Mouse (Mus musculus): Measurements from ENCODE around the gene Bclaf1.

Bclaf1 gene

DNA sequence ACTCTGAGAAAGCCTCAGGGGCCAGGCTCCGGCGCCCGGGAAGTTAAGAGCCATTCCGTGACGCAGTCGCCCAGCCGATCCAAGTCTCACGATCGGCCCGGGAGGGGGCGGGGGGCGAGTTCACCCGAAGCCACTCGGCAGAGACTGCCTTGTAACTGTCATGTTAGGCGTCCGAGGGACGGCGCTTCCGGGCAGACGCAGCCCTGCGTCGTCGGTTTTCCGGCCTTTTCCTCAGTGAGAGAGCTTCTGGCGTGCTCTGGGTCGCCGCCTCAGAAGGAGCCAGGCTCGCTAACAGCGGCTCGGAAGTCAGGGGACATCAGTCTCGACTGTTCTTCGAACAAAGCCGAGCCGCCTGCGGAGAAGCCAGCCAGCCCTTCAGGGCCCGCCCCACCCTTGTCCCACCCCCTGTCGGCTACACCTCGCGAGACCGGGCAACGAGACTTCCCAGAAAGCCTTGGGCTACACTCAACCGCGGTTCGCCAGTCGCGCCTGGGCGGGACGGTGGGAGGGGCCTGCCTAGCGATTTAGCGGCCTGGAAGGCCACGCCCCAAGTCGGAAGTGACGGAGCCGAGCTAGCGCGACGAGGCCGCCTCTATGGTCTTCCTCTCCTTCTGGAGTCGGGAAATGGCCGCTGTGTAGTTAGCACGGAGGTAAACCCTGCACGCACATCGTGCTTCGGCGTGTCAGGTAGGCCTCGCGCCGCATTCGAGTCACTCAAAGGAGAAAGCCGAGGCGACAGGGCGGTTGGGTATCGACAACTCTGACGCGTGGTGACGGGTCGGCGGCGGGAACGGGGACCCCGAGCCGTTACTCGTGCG, at the start of gene Bclaf1:
Bclaf1 (plus strand) TSS at position 552 of the 818 bp plus-strand sequence.
- peak; percentile 99 for DNase-seq (ENCODE audit: low spot score)

DNA sequence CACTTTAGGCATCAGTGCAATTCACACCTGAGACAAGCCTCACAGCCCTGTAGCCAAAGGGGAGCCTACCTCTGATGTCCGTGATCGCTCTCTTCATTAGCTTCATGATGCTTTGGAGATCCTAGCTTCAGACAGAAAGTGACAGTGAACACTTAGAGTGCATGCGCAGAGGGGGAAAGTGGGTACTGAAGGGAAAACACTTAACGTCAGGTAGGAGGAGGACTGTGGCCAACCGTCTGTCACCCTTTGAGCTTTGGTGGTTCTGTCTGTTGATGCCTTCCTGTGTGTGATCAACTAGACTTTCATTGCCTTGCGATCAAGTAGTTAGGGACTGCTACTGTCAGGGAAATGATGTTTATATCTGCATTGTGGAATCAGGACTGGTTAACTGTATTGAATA, 49.4 kb upstream of the Bclaf1 start:
- DNase-seq (ENCODE audit: low spot score), result no peak

DNA sequence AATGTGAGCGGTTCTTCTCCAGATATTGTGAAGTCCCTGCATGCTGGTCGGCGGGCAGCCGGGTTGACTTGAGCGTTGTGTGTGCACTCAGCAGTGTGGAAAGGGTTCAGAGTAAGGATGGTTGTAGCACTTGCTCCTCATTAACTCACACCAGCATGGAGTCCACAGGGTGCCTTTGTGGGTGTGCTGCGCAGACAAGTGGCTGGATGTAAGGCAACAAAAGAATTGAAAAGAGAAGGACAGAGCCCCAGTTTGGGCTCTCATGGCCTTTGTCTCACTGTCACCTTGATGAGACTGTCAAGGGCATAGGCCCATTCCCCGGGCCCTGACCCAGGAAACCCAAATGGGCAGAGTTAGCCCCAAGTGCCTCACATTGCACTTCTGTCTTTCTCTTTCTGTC, 47.8 kb upstream of the Bclaf1 start:
- DNase-seq (ENCODE audit: low spot score), result no peak

DNA sequence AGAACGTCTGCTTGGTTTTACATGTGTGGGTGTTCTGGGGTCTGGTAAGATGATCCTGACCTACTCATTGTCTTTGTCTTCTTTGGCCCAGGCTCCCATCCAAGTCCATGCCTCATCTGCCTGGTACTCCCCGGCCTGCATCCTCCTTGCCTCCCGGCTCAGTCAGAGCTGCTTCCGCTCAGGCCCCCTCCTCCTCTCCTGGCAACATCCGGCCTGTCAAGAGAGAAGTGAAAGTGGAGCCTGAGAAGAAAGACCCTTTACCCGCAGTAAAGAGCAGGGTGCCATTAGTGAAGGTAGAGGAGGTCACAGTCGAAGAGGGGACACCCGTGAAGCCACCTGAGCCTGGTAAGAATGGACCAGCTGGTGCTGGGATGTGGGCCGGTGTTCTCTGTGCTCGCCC, 45.2 kb upstream of the Bclaf1 start:
- DNase-seq (ENCODE audit: low spot score), result no peak

DNA sequence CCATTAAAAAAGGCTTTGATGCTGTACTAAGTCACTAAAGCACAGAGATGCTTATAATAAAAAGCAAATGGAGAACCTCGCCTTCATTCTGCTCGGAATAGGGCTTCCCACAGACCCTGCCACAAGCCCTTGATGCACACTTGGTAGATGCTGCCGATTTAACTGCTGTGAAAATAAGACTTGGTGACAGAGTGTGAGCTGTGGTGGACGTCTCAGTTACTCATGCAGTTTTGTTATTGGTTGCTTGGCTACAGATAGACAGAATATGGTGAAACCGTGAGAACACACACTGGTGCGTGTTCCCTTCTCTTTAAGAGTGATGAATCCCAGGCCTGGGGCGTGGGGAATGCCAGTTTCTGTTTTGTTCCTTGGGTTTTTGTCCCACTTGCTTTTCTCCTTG, 43.3 kb upstream of the Bclaf1 start:
- no peak for DNase-seq (ENCODE audit: low spot score)

DNA sequence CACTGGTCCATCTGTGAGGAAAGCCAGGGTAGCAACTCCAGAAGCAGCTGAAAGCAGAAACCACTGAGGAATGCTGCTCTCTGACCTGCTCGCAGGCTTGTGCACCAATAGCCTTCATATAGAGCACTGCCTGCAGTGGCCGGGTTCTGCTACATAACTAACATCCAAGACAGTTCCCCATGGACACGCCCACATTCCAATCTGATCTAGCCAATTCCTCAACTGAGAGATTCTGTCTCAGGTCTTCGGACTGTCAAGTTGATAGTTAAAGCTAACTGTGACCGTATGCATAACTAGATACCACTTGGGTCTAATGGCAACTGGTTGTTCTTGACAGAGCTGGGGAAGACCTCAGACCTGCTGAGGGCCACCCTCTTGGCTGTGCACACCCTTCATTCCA, 39.9 kb upstream of the Bclaf1 start:
- DNase-seq (ENCODE audit: low spot score), result no peak

DNA sequence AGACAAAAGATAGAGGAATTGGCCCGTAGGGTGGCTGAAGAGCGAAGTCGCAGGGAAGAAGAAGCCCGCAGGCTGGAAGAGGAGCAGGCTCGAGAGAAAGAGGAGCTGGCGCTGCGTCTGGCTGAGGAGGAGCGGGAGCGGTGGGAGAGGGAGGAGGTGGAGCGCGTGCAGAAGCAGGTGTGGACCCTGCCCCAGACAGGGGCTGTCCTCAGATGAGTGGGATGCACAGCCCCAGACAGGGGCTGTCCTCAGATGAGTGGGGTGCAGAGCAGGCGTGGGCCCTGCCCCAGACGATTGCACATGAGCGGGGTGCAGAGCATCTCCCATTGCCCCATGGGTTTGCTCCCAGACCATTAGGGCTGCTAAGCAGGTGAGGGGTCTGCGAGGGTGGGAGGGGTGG, 39.0 kb upstream of the Bclaf1 start:
- no peak for DNase-seq (ENCODE audit: low spot score)

DNA sequence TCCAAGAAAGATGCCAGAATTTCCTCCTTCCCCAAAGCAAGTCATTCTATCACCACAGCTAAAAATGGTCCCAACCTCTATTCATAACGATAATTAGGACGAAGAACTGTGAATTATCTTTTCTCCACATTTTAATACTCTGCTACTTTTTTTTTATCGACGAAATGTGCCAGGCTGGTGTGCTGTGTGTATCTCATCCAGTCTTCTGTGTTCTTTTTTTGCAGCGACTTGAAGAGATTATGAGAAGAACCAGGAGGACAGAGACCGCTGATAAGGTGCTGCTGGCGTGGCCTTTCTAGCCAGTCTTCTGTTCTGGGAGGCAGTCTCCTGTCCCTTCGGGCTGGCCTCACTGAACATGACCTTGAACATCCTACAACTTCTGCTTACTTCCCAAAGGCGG, 38.2 kb upstream of the Bclaf1 start:
- DNase-seq (ENCODE audit: low spot score), result no peak

DNA sequence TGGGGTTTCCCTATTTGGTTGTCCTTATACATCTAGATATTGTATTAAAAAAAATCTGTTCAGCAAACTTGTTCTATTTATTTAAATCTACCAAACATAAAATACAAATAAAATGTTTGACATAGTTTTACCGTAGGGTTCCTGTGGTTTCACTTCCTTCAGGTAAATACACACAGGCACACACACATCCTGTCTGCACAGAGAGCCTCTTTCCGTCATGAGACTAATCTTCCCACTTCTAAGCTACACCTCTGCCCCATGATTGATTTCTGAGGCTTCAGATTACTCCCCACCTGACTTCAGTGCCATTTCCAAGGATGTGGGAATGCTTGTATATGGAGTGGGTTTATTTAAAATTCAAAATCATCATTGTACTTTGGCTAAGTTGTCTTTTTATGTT, 30.8 kb upstream of the Bclaf1 start:
- no peak for DNase-seq (ENCODE audit: low spot score)

DNA sequence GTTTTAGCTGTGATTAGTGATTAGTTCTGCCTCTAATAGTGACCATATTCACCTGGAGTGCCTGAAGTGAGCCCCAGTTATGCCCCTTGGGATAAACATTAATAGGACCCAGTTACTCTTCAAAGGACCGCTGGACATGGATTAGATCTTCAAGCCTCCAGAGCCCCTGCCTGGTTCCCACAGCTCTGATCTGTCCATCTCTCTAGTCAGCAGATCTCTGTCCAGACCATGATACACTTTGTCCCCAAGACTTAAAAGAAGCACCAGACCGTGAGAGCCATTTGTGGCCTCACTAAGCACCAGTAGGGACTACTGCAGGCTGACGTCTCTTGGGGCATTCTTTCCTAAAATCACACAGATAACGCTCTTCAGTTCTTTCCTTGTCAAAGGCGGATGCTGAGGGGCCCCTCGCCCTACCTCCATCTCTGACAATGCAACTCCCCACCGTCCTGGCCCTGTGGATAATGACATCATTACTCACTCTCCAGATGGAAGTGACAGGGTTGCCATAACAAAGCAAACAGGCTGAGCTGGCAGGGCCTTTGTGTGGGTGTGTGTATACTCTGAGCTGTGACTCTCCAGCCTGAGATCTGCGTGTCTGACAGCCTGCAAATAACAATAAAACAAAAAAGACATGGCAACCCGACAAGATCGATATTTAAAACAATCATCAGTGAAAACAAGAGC, 26.8 kb upstream of the Bclaf1 start:
- DNase-seq (ENCODE audit: low spot score), result no peak

DNA sequence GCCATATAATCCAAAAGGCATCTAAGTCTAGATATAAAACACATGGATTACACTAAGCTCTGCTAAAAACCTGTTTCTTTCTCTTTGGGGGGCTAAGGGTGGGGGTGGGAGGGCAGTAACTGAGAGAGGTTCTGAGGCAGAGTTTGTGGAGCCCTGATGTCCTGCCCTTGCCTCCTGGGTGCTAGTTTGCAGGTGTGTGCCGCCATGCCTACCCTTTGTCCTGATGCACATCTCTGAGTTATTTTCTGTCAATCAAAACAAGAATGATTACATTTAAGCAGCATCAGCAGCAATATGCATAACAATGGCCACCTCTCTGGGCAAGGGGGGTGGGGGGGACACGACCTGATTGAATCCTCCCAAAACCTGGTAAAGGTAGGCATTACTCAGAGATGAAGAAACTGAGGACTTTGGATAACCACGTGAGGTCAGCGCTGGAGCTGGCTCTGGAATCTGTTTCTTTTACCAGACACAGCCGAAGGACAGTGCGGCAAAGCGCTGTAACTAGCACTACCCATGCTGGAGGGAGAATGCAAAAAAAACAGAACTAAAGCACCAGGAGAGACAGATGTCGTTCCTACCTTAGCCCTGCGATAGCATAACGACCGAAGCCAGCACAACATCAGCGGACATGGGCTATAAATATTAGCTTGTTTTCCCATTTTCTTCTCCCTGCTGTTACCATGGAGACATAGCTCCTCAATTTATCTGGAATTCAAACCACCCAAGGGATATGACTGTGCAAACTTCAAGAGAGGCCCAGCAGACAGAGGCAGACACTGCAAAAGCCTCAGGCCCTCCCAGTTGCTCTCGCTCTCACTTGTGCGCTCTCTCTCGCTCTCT, 26.1 kb upstream of the Bclaf1 start:
- no peak for DNase-seq (ENCODE audit: low spot score)

DNA sequence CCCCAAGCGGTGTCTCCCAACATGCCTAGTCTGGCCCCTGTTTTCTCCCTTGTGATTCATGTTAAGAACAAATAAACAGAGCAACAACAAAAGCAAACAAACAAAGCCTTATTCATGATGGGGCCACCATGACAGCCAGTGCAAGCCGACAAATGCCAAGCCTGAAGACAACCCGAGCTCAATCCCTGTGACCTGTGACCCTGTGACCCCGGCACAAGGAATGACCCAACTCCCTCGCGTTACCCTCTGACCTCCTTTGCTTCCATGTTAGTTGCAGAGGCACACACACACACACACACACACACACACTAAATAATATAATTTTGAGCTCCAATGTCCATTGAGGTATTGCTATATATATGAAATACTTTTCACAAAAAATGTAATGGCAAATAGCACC, 24.9 kb upstream of the Bclaf1 start:
- no peak for DNase-seq (ENCODE audit: low spot score)

DNA sequence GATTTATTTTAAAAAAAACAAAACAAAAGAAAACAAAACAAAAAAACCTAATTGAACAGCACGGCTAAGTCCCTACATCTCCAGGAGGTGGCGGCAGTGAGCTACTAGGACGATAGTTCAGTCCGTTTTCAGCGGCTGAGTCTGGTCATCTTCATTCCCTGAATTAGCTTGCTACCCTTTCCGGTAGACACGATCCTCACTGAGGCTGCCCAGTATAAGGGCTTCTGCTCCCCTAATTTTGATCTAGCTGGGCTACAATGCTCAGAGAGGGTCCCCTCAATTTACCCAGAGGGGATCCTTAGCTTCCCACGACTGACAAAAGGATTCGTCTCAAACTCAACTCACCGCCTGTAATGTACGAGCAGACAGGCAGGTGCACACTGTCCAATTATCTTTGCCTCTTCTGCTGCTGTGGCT, 21.8 kb upstream of the Bclaf1 start:
- peak; percentile 52 for DNase-seq (ENCODE audit: low spot score)

DNA sequence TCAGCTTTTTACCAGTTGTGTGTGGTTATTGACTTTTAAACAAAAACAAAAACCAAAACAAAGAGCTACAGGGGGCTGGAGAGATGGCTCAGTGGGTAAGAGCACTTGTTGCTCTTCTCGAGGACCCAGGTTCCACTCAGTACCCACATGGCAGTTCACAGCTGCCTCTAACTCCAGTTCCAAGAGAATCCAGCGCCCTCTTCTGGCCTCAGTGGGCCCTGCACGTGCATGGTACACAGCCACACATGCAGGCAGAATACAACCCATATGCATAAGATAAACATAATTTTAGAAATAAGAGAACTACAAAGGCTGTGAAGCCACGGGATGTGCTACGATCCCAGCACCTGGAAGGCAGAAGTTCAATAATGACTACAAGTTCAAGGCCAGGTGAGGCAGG, 16.3 kb upstream of the Bclaf1 start:
- peak; percentile 15 for DNase-seq (ENCODE audit: low spot score)

DNA sequence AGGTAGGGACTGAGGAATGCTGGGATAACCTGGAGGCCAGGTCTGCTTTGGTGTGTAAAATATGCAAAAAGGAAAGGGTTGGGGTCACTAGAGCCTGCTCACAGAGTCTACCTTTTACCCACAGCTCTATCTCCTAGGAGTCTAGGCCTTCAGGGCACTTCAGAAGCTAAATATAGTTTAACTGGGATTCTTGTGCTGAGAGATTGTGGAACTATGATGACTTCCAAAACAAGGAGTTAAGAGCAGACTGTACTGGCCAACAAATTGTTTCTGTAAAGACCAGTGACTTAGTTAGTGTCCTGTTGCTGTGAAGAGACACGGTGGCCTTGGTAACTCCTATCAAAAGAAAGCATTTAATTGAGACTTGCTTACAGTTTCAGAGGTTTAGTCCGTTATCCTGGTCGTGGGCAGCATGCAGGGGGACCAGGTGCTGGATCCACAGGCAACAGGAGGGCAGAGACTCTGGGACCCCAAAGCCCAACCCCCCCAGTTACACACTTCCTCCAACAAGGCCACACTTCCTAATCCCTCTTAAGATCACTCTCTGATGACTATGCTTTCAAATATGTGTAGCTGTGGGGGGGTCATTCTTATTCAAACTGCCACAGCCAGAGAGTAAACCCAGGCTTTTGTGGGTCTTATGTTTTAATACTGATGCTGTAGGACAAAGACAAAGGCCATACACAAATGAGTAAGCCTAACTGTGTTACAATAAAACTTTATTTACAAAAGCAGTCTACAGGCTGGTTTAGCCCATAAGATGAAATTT, 13.9 kb upstream of the Bclaf1 start:
- no peak for DNase-seq (ENCODE audit: low spot score)

DNA sequence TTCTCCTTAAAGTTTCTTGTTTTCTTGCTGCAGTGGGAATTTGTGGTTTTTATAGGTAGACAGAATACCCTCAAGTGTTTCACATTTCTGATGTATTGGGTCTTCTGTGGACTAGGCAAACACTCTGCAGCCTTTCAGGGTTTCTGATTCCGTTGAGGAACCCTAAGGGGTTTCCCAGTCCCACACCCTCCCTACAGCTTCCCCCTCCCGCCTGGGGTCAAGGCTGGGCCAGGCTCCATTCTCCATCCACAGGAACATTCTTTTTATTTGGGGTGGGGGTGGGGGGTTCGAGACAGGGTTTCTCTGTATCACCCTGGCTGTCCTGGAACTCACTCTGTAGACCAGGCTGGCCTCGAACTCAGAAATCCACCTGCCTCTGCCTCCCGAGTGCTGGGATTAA, 13.2 kb upstream of the Bclaf1 start:
- DNase-seq (ENCODE audit: low spot score), result no peak

DNA sequence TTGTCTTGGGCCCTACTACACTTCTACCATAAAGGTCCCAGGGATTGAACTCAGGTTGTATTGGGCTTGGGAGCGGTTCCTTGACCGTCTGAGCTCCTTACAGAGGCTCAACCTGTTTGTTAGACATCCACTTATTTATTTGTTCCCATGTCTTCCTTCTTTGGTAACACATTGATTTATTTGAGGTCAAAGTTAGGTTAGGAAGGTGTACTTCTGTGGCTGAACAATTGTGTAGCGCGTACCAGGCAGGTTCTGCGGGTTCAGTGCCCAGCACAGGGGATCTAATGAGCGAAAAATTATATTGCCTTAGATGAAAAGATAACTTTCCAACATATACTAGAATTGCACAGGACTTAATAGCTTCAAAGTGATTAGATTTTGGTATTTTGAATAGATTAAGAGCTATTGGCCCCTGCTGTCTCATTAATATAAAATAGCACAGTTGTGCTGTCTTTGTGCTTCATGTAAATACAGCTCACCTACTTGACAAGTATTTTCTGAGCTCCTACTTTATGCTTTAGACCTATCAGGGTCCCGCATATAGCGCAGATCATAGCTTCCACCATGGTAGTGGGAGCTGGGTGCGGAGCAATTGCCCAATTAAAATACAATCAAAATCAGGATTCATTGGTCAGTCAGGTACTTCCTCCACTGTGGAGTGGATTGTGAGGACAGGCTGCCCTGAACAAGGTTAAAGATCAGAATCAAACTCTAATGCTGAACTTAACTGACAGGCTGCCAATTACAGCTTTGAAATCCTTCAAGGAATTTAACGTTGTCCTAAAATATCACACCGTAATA, 1.1 kb upstream of the Bclaf1 start:
- no peak for DNase-seq (ENCODE audit: low spot score)

DNA sequence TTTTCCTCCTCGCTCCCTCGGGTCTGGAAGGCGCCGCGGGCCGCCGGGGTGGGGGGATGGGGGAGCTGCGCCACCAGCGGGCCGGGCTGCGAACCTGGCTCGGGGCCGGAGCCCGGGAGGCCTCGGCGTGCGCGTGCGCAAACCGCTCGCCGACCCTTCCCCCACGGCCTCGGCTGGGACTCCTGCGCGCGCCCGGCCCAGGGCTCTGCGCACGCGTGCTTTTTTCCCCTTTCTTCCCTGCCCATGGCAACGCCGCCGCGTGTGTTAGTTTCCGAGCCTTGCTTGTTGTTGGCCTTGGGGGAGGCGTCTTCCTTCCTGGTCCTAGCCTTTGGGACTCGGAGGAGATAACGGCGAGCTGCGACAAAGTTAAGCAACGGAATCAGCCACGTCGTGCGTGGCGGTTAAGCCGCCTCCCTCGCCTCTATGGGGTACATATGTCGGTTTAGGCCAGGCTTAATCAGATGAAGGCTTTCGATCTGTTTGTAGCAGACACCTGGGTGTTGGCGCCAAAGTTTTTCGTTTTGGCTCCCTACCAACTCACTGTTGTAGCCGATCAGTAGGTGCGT, 550 bp downstream of the Bclaf1 start:
- DNase-seq (ENCODE audit: low spot score), result peak; percentile 77

DNA sequence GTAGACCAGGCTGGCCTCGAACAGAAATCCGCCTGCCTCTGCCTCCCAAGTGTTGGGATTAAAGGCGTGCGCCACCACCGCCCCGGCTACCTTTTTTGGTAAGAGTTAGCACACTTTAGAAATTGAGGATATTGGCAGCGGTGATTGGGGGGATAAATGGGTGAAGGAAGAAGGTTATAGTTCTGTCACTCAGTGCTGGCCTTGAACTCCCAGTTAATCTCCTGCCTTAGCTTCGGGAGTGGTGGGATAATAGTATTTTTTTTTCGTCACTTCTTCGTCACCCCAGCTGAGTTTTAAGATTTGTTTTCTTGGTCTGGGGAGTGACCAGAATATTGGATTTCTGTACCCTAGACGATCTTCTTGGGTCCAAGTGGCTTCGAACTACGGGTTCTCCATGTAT, 1.2 kb downstream of the Bclaf1 start:
- DNase-seq (ENCODE audit: low spot score), result no peak

DNA sequence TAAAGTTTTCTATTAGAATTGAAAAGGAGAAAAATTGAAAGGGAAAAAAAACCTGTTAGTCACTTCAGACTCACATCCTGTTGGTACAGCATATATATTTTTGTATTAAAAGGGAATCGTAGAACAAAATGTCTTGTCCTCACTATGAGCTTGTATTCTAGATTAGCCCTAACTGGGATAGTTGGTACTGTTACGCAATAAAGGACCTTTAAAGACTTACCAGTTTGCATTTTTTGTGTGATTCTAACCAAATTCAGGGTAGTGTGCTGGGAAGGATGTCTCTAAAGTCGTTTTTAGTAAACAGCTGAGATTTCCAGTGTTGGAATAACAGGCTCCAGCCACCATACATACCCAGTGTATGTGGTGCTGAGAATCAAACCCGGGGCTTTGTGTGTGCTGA, 1.7 kb downstream of the Bclaf1 start:
- DNase-seq (ENCODE audit: low spot score), result no peak

DNA sequence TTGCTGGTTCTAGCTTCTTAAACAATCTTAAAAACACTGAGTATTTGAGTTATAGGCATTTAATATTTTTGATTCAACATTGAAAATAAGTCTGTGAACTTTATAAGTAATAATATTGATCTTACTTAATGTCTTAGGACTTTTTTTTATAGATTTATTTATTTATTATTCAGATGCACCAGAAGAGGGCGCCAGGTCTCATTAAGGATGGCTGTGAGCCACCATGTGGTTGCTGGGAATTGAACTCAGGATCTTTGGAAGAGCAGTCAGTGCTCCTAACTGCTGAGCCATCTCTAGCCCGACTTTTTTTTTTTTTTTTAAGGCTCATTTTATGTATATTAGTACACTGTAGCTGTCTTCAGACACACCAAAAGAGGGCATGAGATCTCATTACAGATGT, 2.5 kb downstream of the Bclaf1 start:
- DNase-seq (ENCODE audit: low spot score), result no peak
